Mouse (Mus musculus) right cerebral cortex, adult 18-20 months (tissue): ENCODE measurements around the gene Snrpb.

Experiments
- DNase-seq: peaks from one replicate; pipeline ENCODE4 v3.0.0; 2022; ENCODE audit warnings: mixed read lengths

The Snrpb gene

DNA sequence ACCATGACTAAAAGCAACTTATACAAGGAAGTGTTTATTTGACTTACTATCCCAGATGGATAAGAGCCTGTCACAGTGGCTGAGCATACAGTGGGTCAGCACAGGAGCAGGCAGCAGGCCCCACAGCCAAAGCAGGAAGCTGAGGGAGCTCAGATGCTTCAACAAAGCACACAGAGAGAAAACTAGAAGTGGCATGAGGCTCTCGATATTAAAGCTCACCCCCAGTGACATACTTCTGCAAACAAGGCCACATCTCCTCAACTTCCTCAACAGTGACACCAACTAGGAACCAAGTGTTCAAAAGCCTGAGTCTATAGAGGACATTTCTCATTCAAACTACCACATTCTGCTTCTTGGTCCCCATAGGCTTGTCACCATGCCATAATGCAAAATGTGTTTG, 49.5 kb downstream of the Snrpb start:
- no peak for DNase-seq

DNA sequence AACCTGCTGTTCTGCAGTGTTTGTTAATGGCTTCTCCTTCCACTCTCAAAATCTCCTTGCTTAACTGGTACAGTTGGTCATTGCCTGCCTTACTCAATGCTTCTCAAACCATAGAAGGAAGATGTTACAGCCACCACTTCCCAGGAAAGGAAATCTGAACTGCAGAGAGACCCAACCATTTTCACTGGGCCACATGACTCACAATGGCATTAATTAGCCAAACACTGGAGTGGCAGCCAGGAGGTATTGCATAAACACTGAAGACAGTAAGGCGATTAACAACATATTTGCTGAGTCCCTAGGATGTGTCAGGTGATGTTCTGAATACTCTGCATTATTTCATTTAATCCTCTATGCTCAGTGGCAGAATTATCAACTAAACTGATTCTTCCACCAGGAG, 53.1 kb downstream of the Snrpb start:
- DNase-seq = no peak

DNA sequence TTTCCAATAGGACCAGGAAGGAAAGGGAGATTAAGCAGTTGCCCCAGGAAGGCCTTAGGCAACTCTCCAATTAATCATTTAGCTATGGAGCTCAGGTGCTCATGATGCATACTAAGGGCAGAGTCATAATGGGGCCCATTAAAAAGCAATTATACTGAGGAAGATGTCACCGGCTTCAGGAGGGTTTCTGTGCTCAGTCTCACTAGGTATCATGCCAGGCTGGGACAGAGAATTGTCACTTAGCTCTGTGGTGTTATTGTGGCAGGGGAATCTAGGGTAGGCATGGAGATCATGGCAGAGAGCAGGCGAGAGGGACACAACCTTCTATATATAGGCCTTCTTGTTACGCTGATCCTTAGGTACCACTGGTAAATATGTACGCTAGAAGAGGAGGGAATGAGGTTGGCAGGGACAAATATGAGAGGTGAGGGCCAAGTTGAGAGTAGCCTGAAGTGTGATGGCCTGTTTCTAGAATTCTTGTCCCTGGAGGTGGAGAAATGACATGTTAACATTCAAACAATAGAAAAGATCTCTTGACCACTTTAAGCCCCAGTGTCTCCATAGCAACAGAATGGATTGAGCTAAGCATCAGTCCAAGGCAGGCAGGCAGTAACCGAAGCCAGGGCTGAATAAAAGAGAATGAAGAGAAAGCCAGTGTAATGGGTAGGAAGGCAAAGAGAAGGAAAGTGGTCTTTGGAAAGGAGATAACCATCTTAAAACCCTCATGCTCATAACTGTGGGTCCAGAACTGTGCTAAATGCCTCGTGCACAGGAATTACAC, 53.7 kb downstream of the Snrpb start:
- DNase-seq = no peak
